Mouse (Mus musculus) heart, postnatal 14 days (tissue): ENCODE data around the gene Ppm1l. TPM values are rescaled to one million over a fixed set of nuclear protein-coding genes. Genes with fewer than 3 reads are reported as not detected.
"Not testable (repeated sequence)": the region's sequence is repeated elsewhere in the genome, so short reads cannot be mapped to it uniquely, and the experiment has no call there.

Source experiments
- DNase-seq, 2 experiments: peaks; one replicate each; pipeline ENCODE4 v3.0.0; 2021 to 2022
- intact Hi-C: fragments of 180-260 bp; cut with DNase I; formaldehyde crosslinking; loops from one replicate; pipeline ENCODE4 v1.15.1; 2025
- total RNA-seq, 2 experiments: library from RNA; stranded (reverse); gene quantifications; 2 replicates each; pipeline ENCODE4 v1.2.3; 2021

Ppm1l gene
- total RNA-seq, 2 experiments from 2014 or later: 19.6 to 21.2 TPM

DNA sequence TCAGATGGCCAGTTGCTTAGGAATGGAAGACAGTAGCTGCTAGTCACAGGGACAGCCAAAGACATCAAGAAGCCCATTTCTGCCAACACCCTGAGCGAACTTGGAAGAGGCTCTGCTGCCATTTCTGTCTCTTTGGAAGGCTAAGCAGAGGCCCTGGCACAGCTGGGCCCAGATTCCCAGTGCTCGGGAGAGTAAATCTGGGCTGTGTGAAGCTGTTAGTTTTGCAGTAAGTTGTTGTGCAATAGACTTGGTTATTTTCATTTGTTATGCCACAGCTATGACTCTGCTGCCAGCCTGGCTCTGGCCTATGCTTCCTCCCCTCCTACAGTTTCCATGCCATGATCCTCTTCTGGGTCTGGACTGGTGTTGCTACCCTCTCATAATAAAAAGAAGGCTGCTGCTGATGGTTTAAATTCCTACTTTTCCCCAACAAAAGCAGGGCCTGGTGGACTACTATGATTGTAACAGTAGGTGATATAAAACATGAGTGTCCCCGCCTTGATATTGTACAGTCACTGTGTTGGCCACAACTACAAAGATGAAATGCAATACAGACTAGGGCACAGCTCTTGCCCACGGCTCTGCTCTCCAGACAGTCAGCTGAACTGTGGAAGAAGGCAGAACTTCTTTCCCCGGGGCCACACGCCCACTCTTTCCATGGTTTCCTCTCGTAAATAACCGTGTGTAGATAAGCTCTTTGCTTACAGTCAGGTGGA, 207.9 kb downstream of the Ppm1l start:
- no peak for DNase-seq
- intact Hi-C loops: no loop called here

DNA sequence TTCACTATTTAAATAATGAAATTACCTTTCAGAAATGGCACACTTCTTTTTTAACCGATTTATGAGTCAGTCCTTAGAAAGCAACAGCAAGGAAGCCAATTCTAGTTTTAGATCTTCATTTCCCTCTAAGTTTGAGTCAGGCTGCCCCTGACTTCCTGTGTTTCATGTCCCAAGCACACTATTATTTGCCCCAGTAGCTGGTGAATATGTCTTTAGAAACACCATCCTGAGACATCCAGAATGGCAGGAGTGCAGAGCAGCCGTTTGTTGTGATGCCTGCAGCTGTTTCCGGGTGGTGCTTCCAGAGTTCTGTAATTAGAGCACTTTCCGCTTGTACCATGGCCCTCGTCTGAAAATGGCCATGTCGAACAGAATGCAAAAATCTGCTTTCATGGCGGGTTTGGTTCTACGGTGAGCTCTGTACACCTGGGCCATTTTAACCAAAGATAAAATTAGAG, 208.4 kb downstream of the Ppm1l start:
- DNase-seq: no peak
- intact Hi-C loops: no loop called here

DNA sequence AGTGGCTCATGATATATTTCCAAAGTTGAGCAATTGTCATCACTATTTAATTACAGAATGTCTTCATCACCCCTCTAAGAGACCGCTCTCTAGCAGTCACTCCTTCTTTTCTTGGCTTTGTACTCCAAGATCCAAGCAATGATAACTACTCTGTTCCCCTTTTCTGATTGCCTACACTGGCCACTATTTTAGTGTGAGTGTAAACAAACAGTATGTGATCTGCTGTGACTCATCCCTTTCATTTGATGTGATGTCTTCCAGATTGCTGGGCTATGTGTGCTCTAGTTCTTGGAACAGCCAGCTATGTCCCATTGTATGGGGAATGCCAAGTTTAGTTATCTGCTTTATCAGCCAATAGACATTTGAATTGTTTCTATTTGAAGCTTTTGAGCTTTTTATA, 210.7 kb downstream of the Ppm1l start:
- intact Hi-C loops: no loop called here
- DNase-seq: no peak

DNA sequence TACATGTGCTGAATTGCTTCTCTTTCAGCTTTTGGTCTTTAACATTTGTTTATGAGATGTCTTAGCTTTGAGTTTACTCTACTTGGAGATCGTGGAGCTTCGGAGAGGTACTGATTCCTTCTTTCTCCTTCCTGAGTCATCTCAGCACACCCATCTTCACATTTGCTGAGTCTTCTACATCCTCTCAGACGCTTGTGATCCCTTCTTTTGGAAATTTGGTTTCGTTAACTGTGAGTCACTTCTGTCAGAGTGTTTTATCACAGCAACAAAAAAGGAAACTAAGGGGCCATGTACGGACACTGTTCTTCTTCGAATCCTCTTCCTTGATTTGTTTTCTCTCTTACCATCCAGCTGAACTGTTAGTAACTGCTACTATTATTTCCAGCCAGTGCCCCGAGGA, 212.9 kb downstream of the Ppm1l start:
- DNase-seq: no peak
- intact Hi-C loops: no loop called here

DNA sequence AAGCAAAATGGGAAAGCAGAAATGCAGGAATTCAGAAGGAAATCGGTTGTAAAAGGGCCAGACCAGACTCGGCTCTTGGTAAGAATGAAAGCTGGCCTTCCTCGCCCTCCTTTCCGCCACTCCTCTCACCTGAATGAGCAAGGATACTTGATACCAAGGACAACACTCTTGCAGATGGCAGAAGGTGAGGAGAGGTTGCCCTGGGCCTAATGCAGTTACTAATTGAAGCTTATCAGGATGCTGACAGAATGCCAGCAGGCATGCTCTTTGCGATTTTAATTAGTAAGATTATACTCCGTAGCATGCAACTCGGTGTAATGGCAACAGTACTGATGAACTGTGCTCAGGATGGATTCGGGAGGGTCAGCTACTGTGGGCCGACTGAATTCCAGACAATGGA, 214.8 kb downstream of the Ppm1l start:
- no peak for DNase-seq
- intact Hi-C loops: no loop called here

DNA sequence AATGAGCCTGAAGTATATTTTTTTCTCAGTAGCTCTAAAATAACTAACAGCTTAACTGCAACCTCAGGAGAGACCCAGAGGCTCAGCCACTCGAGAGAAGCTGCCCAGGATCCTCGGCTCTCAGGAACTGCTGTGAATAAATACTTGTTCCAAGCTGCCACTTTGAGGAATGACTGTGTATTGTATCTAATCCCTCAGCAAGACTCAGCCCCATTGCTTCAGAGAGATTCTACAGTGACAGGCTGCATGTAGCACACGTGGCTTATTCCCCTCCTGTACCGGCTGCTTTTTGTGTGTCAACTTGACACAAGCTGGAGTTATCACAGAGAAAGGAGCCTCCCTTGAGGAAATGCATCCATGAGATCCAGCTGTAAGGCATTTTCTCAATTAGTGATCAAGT, 216.0 kb downstream of the Ppm1l start:
- DNase-seq: no peak
- intact Hi-C loops: no loop called here

DNA sequence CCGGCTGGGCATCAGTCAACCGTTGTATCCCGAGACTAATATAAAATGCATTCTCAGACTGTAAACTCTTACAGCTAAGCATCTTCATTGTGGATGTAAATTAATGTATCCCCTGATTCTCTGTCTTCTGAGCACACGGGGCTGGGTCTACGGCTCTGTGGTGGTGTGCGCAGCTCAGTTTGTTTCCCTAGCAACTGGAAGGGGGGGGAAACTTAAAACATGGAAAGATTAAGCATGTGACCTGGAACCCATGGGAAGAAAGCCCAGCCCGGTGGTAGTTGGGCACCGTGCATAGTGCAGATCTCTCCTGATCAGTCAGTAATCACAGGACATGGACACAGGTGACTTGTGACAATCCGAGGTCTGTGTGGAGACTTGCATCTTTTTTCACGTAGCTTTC, 218.8 kb downstream of the Ppm1l start:
- intact Hi-C loops: no loop called here
- DNase-seq: no peak

DNA sequence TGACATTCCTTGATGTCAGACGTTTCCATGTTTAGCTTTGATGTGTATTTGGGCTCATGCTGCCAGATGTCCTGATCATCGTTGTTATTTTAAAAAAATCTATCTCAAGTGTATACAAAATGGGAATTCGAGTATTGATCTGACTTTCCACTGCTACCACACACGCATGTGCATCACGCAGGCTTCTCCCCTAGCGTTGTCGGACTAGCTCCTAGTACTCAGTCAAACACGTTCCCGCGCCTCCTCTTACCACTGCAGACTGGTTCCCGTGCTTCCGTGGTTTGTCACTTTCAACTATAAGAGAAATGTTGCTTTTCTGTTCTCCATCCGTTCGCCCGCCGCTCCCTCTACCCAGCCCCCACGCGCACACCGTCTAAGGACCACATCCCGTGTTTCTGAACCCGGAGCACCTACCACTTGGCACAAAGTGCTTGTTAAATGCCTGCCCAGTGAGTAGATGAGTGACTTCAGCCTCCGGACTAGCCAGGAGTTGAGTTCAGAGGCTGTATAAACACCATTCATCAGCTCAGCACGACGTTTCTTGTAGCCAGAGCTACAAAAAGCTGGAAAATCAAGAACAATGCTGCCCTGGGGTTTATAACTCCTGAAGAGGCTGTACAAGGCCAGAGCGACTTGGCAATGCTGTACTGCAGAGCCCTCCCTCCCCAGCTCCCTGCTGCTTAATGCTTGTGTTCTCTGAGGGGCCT, 219.4 kb downstream of the Ppm1l start:
- no peak for DNase-seq
- intact Hi-C loops: no loop called here

DNA sequence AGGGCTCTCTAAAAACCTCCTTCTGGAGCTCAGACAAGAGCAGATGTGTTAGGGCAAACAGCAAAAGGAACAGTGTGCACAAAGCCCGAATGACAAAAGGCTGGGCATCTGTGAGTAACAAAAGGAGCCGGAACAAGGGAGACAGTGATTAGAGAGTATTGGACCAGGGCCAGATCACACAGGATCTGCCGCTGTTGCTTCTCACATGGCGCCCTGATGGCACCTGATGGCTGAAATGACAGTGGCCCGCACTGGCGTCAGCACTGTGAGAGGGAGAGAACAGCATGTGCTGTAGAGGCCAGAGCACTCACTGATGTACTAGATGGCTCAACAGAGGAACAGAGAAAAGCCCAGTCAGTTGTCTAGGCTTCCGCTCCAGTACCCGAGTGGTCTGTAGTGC, 226.3 kb downstream of the Ppm1l start:
- DNase-seq: no peak
- intact Hi-C loops: no loop called here

DNA sequence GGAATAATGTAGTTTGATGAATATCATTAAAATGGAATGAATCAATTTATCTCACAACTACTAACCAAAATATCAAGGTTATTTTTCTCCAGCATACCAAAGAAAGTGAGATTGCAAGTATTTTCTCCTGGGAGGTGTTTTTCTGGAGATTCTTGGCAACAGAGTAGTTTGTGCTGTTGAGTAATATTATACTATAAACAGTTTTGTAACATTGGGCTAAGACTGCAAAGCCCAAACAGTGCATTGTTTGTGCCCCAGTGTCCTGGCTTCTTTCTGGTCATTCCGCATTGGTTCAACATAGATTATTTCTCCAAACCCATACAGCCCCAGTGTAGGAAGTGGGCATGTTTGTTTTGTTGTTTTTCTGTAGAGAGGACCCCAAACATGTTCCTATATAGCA, 227.1 kb downstream of the Ppm1l start:
- intact Hi-C loops: no loop called here
- no peak for DNase-seq

DNA sequence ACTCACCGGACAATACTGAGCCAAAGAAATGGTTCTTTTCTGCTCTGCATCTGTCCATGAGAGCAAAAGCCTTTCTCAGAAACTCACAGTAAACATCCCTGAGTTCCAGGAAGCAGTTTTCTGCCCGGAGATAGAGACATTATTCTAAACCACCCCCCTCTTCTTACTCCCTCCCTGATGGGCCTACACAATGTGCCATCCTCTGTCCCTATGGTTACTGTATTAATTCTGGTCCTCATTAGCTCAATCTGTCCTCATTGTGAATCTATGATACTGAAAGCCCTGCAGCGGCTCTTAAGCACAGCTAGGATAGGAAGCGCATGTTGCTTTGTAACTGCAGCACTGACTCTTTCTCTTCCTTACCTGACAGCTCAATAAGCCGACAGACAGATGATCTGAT, 228.4 kb downstream of the Ppm1l start:
- intact Hi-C loops: no loop called here

DNA sequence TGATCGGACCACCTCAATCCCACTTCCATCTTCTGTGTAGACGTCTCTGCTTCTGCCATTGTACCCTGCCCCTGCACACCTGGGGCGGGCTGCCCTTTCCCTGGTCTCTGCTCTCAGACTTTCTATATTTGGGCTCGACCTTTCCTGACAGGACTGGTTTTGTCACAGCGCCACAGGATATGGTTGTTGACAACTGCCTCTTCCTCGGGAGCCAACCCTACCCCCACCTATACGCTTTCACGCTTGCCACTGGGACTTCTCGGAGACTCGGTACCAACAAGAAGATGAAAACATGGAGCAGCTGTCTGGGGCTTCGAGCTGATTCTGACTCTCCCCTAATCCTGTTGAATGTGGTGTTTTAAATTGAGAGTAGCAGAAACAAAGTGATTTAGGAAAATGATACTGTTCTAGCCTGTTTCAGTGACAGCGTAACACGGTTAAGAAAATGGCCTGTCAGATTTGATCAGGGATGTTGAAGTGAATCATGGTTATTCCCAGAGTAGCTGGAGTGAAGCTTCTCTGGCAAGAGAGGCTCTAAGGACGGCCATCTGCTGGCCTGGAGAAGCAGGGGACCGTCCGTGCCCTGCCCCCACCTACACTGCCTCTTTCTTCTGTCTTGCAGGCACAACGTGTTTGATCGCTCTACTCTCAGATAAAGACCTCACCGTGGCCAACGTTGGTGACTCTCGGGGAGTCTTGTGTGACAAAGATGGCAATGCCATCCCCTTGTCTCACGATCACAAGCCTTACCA, 232.2 kb downstream of the Ppm1l start:
- intact Hi-C loops: no loop called here
- DNase-seq: no peak

More for the DNA sequence above, 228.4 kb downstream of the Ppm1l start:
- no peak for DNase-seq

DNA sequence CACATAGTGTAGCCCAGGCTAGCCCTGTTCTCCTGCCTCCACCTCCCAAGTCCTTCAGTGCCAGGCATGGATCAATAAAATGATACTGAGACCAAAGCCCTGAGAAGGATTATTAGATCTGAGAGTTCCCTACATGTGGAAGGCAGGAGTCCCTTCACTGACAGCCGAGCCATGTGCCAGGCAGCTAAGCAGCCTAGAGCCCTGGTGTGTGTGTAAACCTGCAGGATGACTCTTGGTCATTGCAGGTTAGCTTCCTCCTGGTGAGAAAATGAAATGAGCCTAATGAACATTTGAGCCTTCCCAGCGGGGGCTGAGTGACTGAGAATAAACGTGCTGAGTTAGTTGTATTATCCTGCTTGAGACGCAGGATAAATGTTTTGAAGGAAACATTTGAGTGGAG, 232.9 kb downstream of the Ppm1l start:
- DNase-seq: no peak
- intact Hi-C loops: no loop called here

DNA sequence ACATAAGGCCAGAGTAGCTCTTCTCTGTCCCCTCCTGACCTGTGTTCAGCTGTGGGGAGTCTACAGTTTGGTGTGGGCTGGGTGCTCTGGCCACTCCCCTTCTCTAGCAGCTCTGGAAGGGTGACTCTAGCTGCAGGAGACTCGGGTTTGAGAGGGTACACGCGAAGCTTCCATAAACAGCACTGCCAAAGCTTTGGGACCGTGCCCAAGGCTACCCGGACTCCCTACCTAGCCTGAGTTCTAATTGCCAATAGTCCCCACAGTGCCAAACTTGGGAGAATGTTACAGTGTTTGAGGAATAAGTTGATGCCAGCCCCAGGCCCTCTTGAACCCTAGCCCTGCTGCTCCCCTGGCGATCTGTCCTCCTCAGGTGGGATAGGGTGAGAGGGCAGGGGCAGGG, 238.8 kb downstream of the Ppm1l start:
- intact Hi-C loops: no loop called here
- DNase-seq: no peak

DNA sequence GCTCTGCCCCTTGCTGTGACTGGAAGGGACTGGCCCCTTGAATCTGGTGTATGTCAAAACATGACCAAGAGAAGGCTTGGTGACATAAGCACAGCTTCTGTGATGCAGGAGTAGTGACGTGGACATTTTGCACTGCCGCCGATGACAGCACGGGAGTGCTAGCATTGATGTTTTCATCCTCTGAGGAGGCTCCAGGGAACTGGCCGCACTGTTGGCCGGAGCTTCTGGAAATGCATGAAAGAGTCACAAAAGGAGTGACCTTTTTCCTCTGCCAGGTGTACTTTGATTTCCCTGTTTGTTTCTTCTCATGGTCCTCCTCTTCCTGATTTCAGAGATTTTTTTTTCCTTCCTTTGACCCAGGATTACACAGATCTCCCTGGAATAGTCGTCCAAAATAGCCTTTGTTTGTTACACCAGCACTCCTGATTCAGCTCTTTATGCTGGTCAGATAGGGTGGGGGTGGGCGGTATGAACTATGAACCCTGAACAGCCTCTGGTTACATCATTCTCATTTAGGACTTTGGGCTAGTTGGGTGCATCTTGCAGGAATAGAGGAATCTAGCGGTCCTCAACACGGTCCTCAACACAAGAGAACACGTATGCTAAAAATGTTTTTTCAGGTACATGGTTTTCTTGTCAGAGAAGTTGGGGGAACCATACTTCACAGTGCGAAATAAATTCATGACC, 239.6 kb downstream of the Ppm1l start:
- intact Hi-C loops: no loop called here
- no peak for DNase-seq

DNA sequence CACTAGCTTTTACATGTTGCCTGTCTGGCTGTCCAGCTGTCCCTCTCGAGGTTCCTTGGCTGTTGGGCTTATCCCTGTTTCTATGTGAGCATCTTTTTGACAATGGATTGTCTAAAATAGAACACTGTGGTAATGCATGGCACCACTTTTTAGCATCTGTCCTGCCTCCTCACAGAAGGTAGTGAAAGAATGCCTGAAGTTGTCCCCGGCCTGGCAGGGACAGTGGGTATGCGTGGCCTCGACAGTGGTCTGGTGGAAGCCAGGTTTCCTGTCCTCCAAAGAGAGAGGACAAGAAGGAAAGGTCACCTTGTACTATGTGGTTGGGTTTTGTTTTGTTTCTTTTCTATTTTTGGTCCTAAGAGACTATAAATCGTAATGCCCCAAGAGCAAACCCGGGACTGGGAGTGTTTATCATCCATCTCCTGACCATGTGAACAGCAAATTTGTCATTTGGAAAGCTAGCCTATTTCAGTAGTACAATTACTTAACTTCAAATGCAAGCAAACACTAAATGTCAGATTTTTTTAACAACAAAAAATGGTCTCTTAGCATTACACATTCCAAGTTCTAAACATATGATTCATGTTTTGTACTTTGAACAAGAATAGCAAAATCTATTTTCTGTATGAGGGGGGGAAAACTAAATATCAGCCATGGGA, 242.8 kb downstream of the Ppm1l start:
- DNase-seq: no peak
- intact Hi-C loops: no loop called here

DNA sequence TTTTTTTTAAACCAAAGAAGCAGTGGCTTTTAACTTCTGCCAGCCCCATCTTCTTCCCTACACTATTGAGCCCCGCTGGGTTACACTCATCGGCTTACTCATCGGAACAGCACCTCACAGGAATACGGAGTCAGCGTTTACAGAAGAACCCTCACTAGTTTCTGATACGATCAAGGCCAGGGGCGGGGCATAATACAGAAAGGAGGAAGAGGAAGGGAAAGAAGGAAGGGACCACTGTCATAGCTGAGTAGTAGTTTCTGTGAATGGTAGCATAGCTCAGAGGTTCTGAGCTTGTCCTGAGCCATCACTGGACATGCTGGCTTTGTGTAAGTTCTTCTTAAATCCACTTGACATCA, 243.3 kb downstream of the Ppm1l start:
- intact Hi-C loops: no loop called here
- no peak for DNase-seq

DNA sequence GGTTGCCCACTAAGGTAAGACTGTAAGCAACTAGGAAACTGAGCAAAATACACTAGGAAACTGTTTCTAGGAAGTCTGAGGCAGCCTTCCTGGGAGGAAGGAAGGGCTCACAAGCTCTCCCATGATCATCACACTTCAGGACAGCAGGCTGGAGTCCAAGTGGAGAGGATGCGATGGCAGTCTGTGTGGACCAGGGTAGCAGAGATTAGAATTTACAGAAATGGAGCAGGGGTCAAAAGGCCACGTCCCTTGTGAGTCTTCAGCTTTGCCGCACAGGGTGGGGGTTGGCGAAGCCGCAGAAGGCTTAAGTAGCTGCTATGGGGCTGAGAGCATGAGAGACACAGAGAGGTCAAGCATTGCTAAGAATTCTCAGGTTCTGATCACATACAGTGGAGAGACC, 245.0 kb downstream of the Ppm1l start:
- intact Hi-C loops: no loop called here
- peak; percentile 11 to 14 for DNase-seq

DNA sequence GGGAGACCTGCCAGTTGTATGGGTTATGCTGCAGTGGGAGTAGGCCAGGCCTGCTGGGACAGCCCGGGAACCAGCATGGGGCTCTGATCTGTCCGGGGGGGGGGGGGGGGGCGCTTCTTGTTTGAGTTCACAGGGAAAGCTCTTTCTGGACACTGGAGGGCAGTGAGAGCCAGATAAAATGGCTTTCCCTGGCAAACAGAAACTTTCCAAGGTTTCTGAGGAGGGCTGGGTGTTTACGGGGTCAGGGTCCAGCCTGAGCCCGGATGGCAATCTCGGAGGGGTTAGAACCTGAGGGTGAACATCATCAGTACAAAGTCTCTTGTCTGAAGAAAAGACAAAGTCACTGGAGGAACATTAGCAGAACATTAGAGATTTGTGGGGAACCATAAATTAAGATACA, 246.7 kb downstream of the Ppm1l start:
- intact Hi-C loops: no loop called here
- DNase-seq: no peak

DNA sequence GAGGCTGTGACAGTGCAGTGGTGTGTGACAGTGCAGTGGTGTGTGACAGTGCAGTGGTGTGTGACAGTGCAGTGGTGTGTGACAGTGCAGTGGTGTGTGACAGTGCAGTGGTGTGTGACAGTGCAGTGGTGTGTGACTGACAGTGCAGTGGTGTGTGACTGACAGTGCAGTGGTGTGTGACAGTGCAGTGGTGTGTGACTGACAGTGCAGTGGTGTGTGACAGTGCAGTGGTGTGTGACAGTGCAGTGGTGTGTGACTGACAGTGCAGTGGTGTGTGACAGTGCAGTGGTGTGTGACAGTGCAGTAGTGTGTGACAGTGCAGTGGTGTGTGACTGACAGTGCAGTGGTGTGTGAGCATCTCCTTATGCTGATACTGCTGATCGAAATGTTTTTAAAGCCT, 248.9 kb downstream of the Ppm1l start:
- intact Hi-C loops: not testable (repeated sequence)

DNA sequence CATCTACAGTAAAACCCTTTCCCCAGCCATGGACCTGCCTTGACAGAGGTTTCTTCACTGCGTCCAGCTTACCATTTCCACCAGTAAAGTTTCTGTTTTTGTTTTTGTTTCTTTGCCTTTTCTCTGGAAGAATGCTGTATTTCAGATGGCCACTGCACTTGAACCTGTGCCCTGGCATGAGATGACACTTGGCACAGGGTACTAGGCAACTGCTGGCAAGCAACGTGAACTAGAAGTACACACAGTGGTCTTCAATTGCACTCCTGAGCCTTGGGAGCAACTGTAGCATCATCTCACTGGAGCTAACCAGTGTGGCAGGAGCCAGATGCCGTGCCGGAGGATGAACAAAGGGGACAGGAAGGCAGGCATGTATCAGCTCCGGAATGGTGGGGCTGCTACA, 255.9 kb downstream of the Ppm1l start:
- intact Hi-C loops: no loop called here
- no peak for DNase-seq

More for the DNA sequence above, 248.9 kb downstream of the Ppm1l start:
- not testable (repeated sequence) for DNase-seq
